Mouse (Mus musculus) mouse trophoblast stem cell (cell line): Measurements from ENCODE around the gene Olfr15.
"Not testable (repeated sequence)": the region's sequence is repeated elsewhere in the genome, so short reads cannot be mapped to it uniquely, and the experiment has no call there.

Experiments used
- in situ Hi-C, 2 experiments: fragments of 300-500 bp; cut with MseI, MboI; formaldehyde crosslinking; loops; 2 replicates in 1 of 2; 3 replicates in 1 of 2; pipeline ENCODE4 v1.15.1; 2025

Olfr15 gene

GRCm38 (mm10) chr16:3830588-3831109 lies at the start of gene Olfr15:
Olfr15 (plus strand) TSS chr16:3830878.
- in situ Hi-C loops = no loop called here

GRCm38 (mm10) chr16:3781237-3781636 lies 49.4 kb upstream of the Olfr15 start:
- in situ Hi-C loops = no loop called here

GRCm38 (mm10) chr16:3788394-3788793 lies 42.3 kb upstream of the Olfr15 start:
- in situ Hi-C loops = no loop called here

- in situ Hi-C loops = no loop called here
Observed at GRCm38 (mm10) chr16:3808176-3808575, 22.5 kb upstream of the Olfr15 start.

- in situ Hi-C loops = not testable (repeated sequence)
Observed at GRCm38 (mm10) chr16:3814667-3815066, 16.0 kb upstream of the Olfr15 start.

GRCm38 (mm10) chr16:3820202-3820601 lies 10.5 kb upstream of the Olfr15 start:
- in situ Hi-C loops = no loop called here

GRCm38 (mm10) chr16:3828021-3828420 lies 2.7 kb upstream of the Olfr15 start:
- in situ Hi-C loops = no loop called here

GRCm38 (mm10) chr16:3829727-3830126 lies 951 bp upstream of the Olfr15 start:
- in situ Hi-C loops = no loop called here

GRCm38 (mm10) chr16:3835461-3835860 lies 4.8 kb downstream of the Olfr15 start:
- in situ Hi-C loops = no loop called here

- in situ Hi-C loops = no loop called here
Observed at GRCm38 (mm10) chr16:3839157-3839885, 8.6 kb downstream of the Olfr15 start.

- in situ Hi-C loops = no loop called here
Observed at GRCm38 (mm10) chr16:3842989-3843388, 12.3 kb downstream of the Olfr15 start.

- in situ Hi-C loops = no loop called here
Observed at GRCm38 (mm10) chr16:3843796-3844195, 13.1 kb downstream of the Olfr15 start.

GRCm38 (mm10) chr16:3846711-3847518 lies 16.2 kb downstream of the Olfr15 start, which contains the start of gene Zfp174:
Zfp174 (plus strand) TSS chr16:3847268.
- in situ Hi-C loops = no loop called here

GRCm38 (mm10) chr16:3847871-3848270 lies 17.2 kb downstream of the Olfr15 start:
- in situ Hi-C loops = no loop called here

- in situ Hi-C loops = no loop called here
Observed at GRCm38 (mm10) chr16:3848416-3848815, 17.7 kb downstream of the Olfr15 start.

- in situ Hi-C loops = not testable (repeated sequence)
Observed at GRCm38 (mm10) chr16:3851301-3851700, 20.6 kb downstream of the Olfr15 start.

- in situ Hi-C loops = no loop called here
Observed at GRCm38 (mm10) chr16:3852586-3852985, 21.9 kb downstream of the Olfr15 start.

GRCm38 (mm10) chr16:3854437-3855182 lies 23.9 kb downstream of the Olfr15 start:
- in situ Hi-C loops = no loop called here

GRCm38 (mm10) chr16:3855776-3856175 lies 25.1 kb downstream of the Olfr15 start:
- in situ Hi-C loops = no loop called here

GRCm38 (mm10) chr16:3859254-3859653 lies 28.6 kb downstream of the Olfr15 start:
- in situ Hi-C loops = no loop called here

- in situ Hi-C loops = no loop called here
Observed at GRCm38 (mm10) chr16:3871815-3872214, 41.1 kb downstream of the Olfr15 start.
